Mouse (Mus musculus): Measurements from ENCODE around the gene Kmt5a. TPM values are rescaled to one million over a fixed set of nuclear protein-coding genes. Genes with fewer than 3 reads are reported as not detected.

Gene Kmt5a
- 63.3 and 74.6 TPM in 2 replicates for polyA plus RNA-seq (2015; fragmentation: Nextera tagmentation; extraction: Ambion mirVana)

DNA sequence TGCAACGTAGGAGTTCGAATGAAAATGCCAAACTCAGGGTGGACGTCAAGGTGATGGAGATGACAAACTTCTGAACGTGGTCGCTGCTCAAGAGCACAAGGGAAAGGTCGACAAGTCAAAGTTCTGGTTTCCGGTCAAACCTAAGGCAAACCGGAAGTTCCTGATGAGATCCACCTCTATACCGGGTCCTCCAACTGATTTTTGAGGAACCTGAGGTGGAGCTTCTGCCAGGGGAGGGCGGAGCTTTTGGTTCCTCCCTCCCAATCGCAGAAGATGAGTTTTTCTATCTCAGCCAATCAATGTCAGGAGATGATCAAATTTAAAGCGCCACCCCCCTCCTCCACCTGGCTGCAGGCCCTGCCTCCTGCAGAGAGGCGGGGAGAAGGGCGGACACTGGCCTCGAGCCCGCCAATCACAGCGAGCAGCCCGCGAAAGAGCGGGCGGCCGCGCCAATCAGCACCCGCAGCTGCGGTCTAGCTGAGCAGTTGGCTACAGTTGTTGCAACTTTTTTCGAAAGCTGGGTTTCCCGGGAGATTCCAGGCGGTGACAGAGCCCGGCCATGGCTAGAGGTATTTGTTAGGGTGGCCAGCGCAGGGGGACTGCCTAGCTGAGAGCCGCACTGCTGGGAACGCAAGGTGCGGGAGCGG is at the start of gene Kmt5a:
Kmt5a (plus strand) TSS at position 484 of the 647 bp plus-strand sequence.
- ATAC-seq (replicated peaks; ENCODE audit: insufficient number of reproducible peaks, insufficient read depth, low FRiP score, low read depth), result peak; percentile 98
- Histone ChIP-seq H3K4me2 (peak within 1 kb of the TSS; percentile 94), H3K27ac (peak within 1 kb of the TSS; percentile 94), H3K27me3 (no peaks in the 10 kb centered on the region), H3K4me3 (peak within 1 kb of the TSS; percentile 73), H3K9me3 (replicated peaks) (no peaks in the 10 kb centered on the region), H3K4me1 (replicated peaks) (peaks cover 18% of the 10 kb centered on the region), H3K36me3 (no peaks in the 10 kb centered on the region), H3K9ac (peak within 1 kb of the TSS; percentile 86)
- under 1% methylated on average over 34 of the region's 34 CpGs for WGBS

DNA sequence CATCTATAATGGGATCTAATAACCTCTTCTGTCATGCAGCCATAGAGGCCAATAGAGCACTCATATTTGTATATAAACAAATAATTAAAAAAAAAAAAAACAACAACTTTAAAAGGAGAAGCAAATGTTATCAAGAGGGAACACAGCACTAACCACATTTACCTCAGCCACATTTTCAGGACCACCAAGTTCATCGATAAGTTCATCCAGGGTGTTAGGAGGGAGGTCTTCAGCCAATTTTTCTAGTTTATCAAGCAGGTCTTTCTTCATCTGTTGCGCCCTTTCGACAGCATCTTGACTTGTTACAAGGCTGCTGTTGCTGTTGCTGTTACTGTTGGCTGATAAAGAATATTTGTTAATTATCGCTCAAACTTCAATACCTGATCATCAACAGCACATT is 47.3 kb upstream of the Kmt5a start:
- peaks cover 85% of the 10 kb centered on the region for H3K36me3 ChIP-seq
- no peak overlapping the region for H3K4me2 ChIP-seq
- no peak overlapping the region for H3K27ac ChIP-seq
- H3K4me3 ChIP-seq, result no peak overlapping the region
- no peak overlapping the region for H3K9ac ChIP-seq
- WGBS, result 95% methylated on average over 4 of the region's 4 CpGs
- no peaks in the 10 kb centered on the region for H3K4me1 ChIP-seq (replicated peaks)
- ATAC-seq (replicated peaks; ENCODE audit: insufficient number of reproducible peaks, insufficient read depth, low FRiP score, low read depth), result no peak
- H3K27me3 ChIP-seq, result no peaks in the 10 kb centered on the region
- no peaks in the 10 kb centered on the region for H3K9me3 ChIP-seq (replicated peaks)

DNA sequence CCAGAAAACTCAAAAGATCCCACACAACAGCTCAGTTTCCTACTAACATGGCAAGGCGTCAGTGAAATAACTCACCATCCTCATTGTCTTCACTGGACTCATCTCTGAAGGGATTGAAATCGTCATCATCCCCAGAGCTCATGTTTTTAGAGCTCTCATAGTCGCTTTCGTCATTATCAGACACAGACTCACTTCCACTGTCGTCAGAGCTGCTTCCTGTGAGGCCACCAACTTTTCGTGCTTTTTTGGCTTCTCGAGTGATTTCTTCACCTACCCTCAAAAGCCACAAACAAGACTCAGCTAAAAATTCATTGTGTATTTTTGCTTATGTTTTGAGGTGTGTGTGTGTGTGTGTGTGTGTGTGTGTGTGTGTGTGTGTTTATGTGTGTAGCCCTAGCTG is 46.0 kb upstream of the Kmt5a start:
- H3K27ac ChIP-seq, result no peak overlapping the region
- no peaks in the 10 kb centered on the region for H3K4me1 ChIP-seq (replicated peaks)
- no peaks in the 10 kb centered on the region for H3K9me3 ChIP-seq (replicated peaks)
- ATAC-seq (replicated peaks; ENCODE audit: insufficient number of reproducible peaks, insufficient read depth, low FRiP score, low read depth), result no peak
- no peak overlapping the region for H3K4me3 ChIP-seq
- no peaks in the 10 kb centered on the region for H3K27me3 ChIP-seq
- H3K9ac ChIP-seq, result no peak overlapping the region
- H3K4me2 ChIP-seq, result no peak overlapping the region
- peaks cover 88% of the 10 kb centered on the region for H3K36me3 ChIP-seq
- WGBS, result 82% methylated on average over 7 of the region's 7 CpGs

DNA sequence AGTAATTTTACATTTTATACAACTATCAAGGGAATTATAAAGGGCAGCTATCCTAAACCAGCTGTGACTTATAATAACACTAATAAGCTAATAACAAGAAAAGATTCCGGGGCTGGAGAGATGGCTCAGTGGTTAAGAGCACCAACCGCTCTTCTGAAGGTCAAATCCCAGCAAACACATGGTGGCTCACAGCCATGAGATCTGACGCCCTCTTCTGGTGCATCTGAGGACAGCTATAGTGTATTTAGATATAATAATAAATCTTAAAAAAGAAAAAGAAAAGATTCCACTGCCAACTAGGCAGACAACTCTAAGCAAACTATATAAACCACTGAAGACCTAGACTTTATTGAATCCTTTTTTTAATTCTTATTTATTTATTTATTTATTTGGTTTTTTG is 28.9 kb upstream of the Kmt5a start:
- H3K4me3 ChIP-seq, result no peak overlapping the region
- peaks cover 56% of the 10 kb centered on the region for H3K36me3 ChIP-seq
- no peaks in the 10 kb centered on the region for H3K27me3 ChIP-seq
- no peak overlapping the region for H3K4me2 ChIP-seq
- 76% methylated on average over 3 of the region's 3 CpGs for WGBS
- ATAC-seq (replicated peaks; ENCODE audit: insufficient number of reproducible peaks, insufficient read depth, low FRiP score, low read depth), result no peak
- no peak overlapping the region for H3K9ac ChIP-seq
- no peaks in the 10 kb centered on the region for H3K9me3 ChIP-seq (replicated peaks)
- H3K4me1 ChIP-seq (replicated peaks), result no peaks in the 10 kb centered on the region; the same call in 1 of the 2 replicates
- no peak overlapping the region for H3K27ac ChIP-seq

DNA sequence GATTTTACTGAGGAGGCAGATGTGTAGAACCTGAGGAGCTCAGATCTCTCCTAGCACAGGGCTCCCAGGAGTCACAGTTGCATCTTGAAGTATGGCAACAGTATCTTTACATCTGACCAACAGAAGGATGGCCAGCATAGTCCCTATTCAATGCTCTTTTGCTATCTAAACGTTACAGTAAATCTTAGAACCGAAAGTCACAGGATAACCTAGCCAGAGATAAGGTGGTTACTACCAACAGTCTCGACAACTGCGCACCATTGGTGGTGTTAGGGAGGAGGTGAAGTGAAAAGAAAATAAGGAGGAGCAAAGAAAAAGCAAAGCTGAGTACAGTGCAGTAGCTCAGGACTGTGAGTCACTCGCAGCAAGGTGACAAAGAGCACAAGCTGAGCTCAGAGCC is 27.6 kb upstream of the Kmt5a start:
- Histone ChIP-seq H3K36me3 (peaks cover 43% of the 10 kb centered on the region), H3K4me2 (no peak overlapping the region), H3K4me3 (no peak overlapping the region), H3K27ac (no peak overlapping the region), H3K4me1 (replicated peaks) (peaks cover 2% of the 10 kb centered on the region; the same call in 1 of the 2 replicates), H3K9me3 (replicated peaks) (no peaks in the 10 kb centered on the region), H3K9ac (no peak overlapping the region), H3K27me3 (no peaks in the 10 kb centered on the region)
- no peak for ATAC-seq (replicated peaks; ENCODE audit: insufficient number of reproducible peaks, insufficient read depth, low FRiP score, low read depth)
- WGBS, result 84% methylated on average over 5 of the region's 5 CpGs

DNA sequence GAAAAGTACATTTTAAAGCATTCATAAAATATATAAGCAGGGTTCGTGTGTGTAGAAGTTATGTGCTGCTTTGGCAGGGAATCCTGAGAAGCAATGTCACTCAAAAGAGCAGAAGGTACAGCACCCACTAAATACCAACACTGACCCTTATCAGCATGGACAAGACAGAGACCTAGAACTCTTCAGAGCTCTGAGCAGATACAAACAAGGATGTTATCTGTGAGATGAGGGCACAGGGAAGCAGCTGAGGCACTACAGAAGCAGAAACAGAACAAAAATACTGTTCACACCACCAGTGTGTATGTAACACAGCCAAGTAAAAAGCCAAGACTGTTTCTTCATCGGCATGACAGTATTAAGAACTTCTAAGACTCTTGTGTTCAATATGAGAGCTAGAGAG is 20.8 kb upstream of the Kmt5a start:
- Histone ChIP-seq H3K4me1 (replicated peaks) (peaks cover 6% of the 10 kb centered on the region; the same call in 1 of the 2 replicates), H3K9me3 (replicated peaks) (no peaks in the 10 kb centered on the region), H3K27me3 (no peaks in the 10 kb centered on the region), H3K27ac (no peak overlapping the region), H3K4me2 (no peak overlapping the region), H3K36me3 (no peaks in the 10 kb centered on the region), H3K4me3 (no peak overlapping the region), H3K9ac (no peak overlapping the region)
- no peak for ATAC-seq (replicated peaks; ENCODE audit: insufficient number of reproducible peaks, insufficient read depth, low FRiP score, low read depth)
- WGBS, result 85% methylated on average over 2 of the region's 2 CpGs

DNA sequence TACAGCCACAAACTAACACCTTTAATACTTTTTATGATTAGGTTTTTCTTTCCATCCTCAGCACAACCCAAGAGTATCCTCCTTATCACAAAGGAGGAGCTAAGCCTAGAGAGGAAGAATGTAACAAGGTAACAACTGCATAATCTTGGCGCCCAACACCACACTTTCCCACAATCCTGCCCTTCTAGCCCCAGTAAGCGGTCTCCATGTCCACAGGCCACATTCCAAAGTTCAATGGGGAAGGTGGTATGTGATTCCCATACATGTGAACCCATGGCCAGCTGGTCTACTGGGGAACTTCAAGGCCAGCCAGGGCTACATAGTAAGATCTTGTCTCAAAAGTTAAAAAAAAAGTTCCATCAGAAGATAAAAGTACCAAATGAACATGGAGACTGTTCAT is 17.9 kb upstream of the Kmt5a start:
- H3K4me1 ChIP-seq (replicated peaks), result peaks cover 11% of the 10 kb centered on the region; the same call in 1 of the 2 replicates
- ATAC-seq (replicated peaks; ENCODE audit: insufficient number of reproducible peaks, insufficient read depth, low FRiP score, low read depth), result no peak
- no peaks in the 10 kb centered on the region for H3K27me3 ChIP-seq
- no peak overlapping the region for H3K4me2 ChIP-seq
- no peak overlapping the region for H3K27ac ChIP-seq
- no peaks in the 10 kb centered on the region for H3K36me3 ChIP-seq
- WGBS, result 81% methylated on average over 2 of the region's 2 CpGs
- no peak overlapping the region for H3K4me3 ChIP-seq
- no peak overlapping the region for H3K9ac ChIP-seq
- H3K9me3 ChIP-seq (replicated peaks), result no peaks in the 10 kb centered on the region

DNA sequence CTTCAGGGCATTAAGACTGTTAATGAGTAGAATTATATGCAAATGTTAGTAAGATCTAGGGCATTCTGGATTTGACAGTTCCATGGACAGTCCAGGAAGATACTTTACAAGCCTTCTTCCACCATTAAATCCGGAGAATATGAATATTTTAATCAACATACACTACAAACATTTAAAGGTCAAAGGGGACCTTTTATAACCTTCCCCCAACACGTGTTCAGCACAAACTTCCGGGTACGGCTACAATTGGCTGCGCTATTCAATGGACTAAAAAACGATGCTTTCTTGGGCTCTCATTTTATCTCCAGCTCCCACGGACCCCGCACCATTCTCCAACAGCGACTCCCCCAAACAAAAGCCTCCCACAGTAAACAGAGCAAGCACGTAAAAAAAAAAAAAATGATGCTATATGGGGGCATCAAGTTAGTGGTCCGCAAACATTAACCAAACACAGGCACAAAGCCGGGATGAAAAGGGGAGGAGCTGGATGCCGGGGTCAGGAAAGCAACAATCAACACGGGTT is 15.5 kb upstream of the Kmt5a start:
- peak overlapping the region; percentile 99 for H3K9ac ChIP-seq
- H3K27me3 ChIP-seq, result no peaks in the 10 kb centered on the region
- no peaks in the 10 kb centered on the region for H3K36me3 ChIP-seq
- H3K4me2 ChIP-seq, result peak overlapping the region; percentile 88
- WGBS, result 1% methylated on average over 14 of the region's 14 CpGs
- H3K4me1 ChIP-seq (replicated peaks), result peaks cover 11% of the 10 kb centered on the region; the same call in 1 of the 2 replicates
- no peak for ATAC-seq (replicated peaks; ENCODE audit: insufficient number of reproducible peaks, insufficient read depth, low FRiP score, low read depth)
- H3K9me3 ChIP-seq (replicated peaks), result no peaks in the 10 kb centered on the region
- peak overlapping the region; percentile 91 for H3K27ac ChIP-seq
- peak overlapping the region; percentile 100 for H3K4me3 ChIP-seq

DNA sequence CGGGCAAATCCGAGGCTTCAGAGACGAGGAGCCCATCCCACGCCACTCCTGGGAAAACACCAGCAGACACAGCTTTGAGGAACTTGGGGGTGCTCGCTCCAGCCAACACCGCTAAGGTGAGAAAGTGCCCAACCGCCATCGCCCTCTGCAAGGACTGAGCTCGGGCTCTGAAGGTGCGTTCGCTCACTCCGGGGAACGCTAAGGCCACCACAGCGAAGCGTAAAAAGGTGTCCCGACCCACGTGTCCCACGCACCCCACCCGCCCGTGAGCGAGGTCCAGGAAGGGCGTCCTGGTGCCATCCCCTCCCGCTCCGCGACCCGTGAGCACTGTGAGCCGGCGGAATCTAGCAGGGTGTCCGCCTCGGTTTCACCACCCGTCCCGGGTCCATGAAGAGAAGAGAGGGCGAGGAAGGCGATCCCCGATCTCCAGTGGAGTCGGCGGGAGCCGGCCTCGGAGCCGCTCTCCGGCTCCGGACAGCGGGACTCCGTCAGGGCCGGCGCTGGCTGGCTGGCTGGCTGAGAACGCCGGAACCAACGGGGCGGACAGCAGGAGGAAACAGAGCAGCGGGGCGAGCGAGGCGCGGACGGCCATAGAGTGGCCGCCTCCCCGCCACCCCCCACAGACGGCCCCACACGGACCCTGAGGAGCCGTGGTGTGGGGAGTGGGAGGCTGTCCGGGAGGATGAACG is 14.9 kb upstream of the Kmt5a start:
- H3K9me3 ChIP-seq (replicated peaks), result no peaks in the 10 kb centered on the region
- H3K27me3 ChIP-seq, result no peaks in the 10 kb centered on the region
- peak overlapping the region; percentile 99 for H3K9ac ChIP-seq
- ATAC-seq (replicated peaks; ENCODE audit: insufficient number of reproducible peaks, insufficient read depth, low FRiP score, low read depth), result peak; percentile 66
- peak overlapping the region; percentile 91 for H3K27ac ChIP-seq
- peaks cover 11% of the 10 kb centered on the region; the same call in 1 of the 2 replicates for H3K4me1 ChIP-seq (replicated peaks)
- H3K36me3 ChIP-seq, result no peaks in the 10 kb centered on the region
- under 1% methylated on average over 63 of the region's 63 CpGs for WGBS
- peak overlapping the region; percentile 88 for H3K4me2 ChIP-seq
- H3K4me3 ChIP-seq, result peak overlapping the region; percentile 100

DNA sequence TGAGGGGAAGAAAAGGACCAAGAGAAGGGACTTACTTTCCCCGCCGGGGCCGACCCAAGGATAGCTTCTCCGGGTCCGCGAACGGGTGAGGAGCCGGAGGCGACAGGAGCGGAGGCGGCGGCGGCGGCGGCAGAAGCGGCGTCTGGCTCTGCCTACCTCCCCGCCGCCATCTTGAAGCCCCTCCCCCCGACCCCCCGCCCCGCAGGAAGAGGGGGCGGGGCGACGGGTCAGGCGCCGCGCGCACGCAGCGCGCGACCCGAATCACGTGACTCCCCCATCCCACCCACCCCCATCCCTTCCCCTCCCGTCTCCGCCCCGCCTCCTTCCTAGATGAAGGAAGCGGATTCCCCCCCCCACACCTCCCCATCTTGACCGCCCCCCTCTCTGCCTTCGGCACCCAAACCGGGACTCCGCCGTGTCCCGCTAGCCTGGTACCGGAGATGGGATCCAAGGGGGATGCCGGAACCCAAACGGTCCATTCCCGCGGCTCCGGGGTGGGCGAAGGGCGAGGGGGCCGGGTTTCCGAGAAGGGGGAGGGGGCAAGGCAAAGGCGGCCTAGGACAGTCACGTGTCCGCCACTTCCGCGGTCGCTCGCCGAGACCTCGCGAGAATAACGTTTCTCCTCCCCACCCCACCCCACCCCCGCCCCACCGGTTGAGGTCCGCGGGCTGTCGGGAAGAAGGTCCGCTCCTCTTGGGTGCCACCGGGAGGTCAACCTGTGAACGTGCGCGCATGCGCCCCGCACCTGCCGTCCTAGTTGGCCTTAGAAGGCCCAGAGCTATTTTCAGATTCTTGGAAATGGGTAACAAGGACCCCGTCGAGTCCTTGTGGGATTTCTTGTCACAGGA is 14.1 kb upstream of the Kmt5a start, which contains the start of gene Sbno1:
Sbno1 (minus strand) TSS at position 590 of the 848 bp plus-strand sequence.
- H3K4me2 ChIP-seq, result peak within 1 kb of the TSS; percentile 88
- H3K9ac ChIP-seq, result peak within 1 kb of the TSS; percentile 99
- peak within 1 kb of the TSS; percentile 100 for H3K4me3 ChIP-seq
- no peaks in the 10 kb centered on the region for H3K9me3 ChIP-seq (replicated peaks)
- ATAC-seq (replicated peaks; ENCODE audit: insufficient number of reproducible peaks, insufficient read depth, low FRiP score, low read depth), result peak; percentile 95
- H3K27ac ChIP-seq, result peak within 1 kb of the TSS; percentile 94
- under 1% methylated on average over 59 of the region's 81 CpGs for WGBS
- H3K36me3 ChIP-seq, result no peaks in the 10 kb centered on the region
- H3K4me1 ChIP-seq (replicated peaks), result peaks cover 11% of the 10 kb centered on the region; the same call in 1 of the 2 replicates
- no peaks in the 10 kb centered on the region for H3K27me3 ChIP-seq
